Mouse (Mus musculus) lung, postnatal 0 days (tissue): Measurements from ENCODE around the gene Sncg.

Experiments
- CTCF ChIP-seq: IDR thresholded peaks from 2 replicates; pipeline ENCODE4 v1.5.1; 2016; ENCODE audit warnings: antibody characterized with exemption, mild to moderate bottlenecking
- EP300 ChIP-seq: IDR thresholded peaks from 2 replicates; pipeline ENCODE4 v1.6.1; 2016; ENCODE audit warnings: antibody characterized with exemption, mild to moderate bottlenecking, control low read depth

DNA sequence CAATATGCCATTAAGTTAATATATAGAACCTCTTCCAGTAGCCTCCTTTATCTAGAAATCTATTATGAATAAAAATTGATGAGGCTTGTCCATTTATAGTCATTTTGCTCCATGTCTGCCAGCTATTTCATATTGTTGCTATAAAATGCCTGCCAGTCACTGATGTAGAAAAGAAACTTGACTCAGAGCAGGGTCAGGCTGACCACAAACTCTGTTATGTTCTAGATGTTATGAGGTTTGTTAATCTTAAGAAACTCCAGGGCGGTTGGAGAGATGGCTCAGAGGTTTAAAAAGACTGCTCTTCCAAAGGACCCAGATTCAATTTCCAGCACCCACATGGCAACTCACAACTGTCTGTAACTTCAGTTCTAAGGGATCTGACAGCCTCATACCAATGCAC lies 46.5 kb upstream of the Sncg start:
- TF ChIP-seq CTCF (no peak), EP300 (no peak)
